Mouse (Mus musculus) c-Kit-negative CD71-positive TER-119-positive erythroid progenitor cells, embryonic 14.5 days (primary cell): ENCODE data around the gene Ovol1.
A peak's percentile ranks its signal among the peaks of the same experiment; 100 is the strongest.

Experiments
- DNase-seq: peaks from one replicate; pipeline ENCODE4 v3.0.0-alpha.2; 2013; ENCODE audit warnings: low read depth, low spot score

Ovol1 gene

DNA sequence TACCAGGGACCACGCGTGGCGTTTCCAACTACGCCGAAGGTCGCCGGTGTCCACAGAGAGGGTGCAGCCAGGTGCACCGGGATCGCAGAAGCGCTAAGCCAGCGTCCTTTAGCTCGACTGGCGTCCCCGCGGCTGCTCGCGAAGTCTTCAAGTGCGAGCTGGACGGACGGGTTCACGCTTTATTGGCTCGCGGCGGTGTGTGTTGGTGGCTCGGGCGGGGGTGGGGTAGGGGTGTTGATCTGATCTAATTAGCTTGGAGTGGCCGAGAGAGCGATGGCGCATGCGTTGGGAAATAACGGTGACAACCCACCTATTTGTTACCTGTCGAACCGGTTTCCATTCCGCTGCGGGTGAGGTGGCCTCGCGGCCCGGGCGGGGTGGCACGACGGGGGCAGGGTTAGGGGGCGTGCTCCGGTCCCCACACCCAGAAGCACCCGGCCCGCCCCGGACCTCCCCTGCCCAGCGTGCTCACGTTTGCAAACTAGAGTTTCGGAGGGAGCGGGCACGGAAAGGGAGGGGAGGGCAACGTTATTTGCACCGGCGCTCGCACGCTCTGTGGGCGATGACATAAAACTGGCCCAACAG is at the start of gene Ovol1:
TSS of gene Ovol1 (minus strand) at position 190 of the 585 bp plus-strand sequence.
- no peak for DNase-seq

DNA sequence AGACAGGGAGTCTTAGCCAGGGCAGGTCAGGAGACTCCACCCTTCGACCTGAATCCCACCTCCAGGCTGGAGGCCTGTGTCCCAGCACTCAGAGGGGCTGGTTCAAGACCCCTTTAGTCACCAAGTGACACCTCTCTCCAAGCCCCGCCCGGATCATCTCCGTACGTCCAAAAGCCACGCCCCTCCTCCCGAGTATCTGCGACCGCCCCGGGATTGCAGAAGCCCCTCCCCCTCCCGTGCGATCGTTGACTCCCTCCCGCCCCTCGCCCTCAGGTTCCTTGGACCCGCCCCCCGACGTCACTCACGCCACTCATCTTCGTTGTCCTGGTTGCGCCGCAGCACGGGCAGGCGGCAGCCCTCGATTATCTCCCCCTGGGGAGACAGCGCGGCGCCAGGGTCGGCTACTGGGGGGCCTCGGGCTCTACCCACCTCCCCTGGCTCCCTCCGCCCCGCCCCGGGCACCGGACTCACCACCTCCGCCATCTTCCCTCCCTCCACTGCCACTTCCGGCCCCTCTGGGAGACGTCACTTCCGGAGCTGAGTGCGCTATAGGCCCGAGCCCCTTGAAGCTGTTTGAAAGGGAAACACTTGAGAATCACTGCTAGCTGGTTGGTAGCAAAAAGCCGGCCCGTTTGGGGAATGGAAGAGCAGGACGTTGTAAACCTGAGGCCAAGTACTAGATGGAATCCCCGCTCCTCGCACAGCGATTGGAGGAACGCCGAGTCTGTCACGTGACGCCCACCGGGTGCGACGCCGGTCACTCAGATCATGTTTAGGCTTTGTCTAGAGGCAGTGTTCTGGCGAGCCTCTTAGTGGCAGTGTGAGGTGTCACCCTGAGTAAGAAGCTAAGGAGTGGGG is 49.3 kb upstream of the Ovol1 start, which contains the start of gene Kat5:
TSS of gene Kat5 (minus strand) at position 691 of the 858 bp plus-strand sequence.
- peak; percentile 84 for DNase-seq

DNA sequence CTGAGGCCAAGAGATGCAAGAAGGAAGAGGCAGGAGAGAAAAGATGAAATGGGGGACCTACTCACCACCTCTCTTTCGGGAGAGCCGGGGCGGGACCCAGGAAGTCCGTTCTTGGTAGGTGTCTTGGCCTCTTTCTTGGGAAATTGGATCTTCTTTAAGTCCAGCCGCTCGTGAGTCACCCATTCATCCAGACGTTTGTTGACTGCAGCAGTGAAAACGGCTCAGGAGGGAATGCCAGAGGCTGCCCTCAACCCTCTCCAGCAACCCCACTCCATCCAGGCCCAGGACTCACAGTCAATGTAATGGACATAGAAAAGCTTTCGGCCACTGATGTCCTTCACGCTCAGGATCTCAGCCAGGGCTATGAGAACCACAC is 48.7 kb upstream of the Ovol1 start:
- no peak for DNase-seq

DNA sequence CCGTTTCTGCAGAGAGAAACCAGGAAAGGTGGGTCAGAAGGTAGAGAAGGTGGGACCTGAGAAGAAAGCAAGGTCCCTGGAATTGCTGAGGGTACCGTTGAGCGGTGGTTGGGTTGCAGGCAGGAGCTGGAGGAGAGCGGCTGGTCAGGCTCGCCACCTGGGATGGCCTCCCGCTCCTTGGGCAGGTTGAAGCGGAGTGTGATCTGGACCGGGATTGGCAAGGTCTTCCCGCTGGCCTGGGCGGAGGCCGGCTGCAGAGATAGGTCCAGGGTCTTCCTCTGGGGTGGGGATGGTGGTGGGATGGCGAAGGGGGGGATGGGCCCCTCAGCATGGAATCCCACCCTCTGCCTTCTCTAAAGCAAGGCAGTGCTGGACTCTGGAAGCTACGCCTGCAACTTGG is 48.3 kb upstream of the Ovol1 start:
- no peak for DNase-seq

DNA sequence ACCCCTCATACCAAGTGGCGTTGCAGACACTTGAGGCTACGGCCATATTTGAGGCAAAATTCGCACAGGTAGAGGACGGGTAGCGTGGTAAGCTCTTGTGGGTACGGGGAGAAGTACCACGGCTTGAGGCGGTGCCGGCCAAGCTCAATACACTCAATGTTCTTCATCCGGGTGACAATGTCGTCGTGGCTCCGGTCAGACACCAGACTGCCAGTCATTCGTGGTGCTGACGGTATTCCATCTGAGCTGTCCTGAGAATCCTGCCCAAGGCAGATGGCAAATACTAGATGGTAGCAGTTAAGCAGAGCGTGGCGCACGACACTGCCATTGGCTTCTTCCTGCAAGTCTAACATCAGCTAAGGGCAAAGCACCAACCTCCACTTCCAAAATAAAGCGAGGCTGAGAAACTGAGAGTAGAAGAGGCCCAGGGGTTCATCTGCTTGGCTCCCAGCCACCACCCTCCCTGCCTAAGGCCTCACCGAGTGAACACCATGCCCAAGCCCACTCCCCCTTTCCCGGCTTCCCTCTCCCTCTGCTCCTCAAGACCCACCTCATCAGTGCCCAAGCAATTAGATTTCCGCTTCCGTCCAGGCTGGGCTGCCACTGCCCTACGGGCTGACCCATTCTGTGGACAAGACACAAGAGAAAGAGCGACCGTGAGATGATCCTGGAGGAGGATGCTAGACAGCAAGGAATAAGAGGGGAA is 47.4 kb upstream of the Ovol1 start:
- DNase-seq, result no peak

DNA sequence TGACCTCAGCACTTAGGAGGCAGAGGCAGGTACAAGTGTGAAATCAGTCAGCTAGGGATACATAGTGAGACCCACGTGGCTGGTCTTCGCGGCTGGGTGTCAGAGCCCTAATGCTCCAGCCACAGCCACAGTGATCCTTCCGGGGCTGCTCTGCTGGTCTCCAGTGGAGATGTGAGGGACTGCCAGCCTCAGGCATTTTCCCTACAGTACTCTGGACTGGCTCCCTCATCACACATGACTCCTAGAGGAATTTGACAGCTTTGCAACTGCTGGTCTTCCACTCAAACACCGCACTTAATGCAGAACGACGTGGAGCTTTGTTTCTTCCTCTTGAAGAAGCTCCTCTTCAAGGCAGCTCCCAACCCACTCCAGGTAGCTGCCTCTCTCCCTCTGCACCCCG is 45.8 kb upstream of the Ovol1 start:
- DNase-seq, result no peak

DNA sequence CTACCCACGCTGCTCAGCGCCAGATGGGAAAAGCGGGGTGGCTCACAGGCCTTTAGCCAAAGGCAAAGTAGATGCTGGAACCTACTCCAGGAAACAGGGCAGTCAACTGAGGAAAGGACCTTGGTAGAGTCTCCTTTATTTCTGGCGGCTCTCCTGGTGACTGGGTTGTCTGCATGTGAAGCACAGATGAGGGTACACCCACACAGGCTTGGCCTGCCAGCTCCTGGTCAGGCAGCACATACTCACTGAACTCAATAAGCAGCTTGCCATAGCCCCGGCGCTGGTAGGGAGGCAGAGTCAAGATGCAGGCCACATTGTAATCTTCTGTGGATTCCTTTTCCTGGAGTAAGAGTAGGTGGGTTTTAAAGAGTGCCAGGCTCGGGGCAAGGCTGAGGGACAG is 44.7 kb upstream of the Ovol1 start:
- DNase-seq, result no peak

DNA sequence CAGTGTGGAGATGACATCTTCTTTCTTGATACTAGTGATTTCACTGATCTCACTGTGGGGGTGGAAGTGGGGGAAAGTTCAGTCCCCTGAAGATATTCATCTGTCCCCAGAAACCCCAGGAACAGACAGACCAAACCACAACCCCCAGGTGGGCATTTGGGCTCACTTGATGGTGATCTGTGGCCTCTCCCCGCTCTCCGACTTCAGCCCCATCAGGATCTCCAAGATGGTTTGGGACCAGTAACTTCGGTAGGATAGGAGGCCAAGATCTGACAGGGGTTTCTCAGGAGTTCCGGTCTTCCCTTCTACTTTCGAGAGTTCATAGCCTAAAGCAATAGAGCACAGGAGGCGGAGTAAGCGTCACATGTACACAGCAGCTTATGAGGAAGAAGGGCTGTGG is 43.2 kb upstream of the Ovol1 start:
- no peak for DNase-seq

DNA sequence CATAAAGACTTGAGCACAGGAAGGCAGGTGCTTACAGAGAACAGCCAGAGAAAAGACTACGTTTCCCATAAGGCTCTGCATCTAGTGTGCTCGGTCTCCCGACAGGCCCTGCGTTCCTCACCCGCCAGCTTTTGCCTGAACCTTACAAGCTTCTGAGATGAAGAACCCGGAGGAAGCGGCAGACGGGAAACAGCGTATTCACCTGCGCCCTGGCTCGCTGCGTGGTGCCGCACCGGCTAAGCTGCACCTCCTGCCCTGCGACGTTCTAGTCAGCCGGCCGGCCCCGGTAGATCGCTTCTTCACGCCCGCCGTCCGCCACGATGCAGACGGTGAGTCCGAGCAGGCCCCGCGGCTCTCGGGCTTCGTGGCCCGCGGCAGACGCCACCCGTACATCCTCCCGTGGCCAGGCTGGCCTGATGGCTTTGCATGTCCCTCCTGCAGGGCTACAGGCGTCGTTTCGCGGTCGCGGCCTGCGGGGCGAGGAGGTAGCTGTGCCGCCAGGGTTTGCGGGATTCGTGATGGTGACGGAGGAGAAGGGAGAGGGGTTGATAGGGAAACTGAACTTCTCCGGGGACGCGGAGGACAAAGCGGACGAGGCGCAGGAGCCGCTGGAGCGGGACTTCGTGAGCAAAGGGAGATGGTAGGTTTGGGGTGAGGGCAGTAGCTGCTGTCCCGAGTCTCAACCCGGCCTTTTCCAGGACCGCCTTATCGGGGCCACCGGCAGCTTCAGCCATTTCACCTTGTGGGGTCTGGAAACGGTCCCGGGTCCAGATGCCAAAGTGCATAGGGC is 41.5 kb upstream of the Ovol1 start, which contains the start of gene Rnaseh2c:
TSS of gene Rnaseh2c (plus strand) at position 122 of the 790 bp plus-strand sequence.
- peak; percentile 65 for DNase-seq

DNA sequence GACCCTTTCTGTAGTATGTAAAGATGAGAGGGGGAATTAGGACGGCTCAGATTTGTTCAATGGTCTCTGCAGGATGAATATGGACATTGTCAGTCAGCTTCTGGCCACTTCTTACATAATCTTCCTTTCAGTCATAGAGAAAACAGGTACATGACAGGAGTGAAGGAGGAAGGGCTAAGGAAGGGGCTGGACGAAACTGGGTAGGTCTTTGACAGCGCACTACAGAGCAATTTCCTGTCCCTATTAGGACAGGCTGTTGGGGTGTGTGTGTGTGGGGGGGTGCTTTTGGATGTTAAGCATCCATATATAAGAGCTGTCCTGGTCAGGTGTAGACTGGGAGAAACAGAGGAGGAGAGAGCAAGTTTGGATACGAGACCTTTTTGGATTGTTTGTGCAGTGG is 38.8 kb upstream of the Ovol1 start:
- no peak for DNase-seq

DNA sequence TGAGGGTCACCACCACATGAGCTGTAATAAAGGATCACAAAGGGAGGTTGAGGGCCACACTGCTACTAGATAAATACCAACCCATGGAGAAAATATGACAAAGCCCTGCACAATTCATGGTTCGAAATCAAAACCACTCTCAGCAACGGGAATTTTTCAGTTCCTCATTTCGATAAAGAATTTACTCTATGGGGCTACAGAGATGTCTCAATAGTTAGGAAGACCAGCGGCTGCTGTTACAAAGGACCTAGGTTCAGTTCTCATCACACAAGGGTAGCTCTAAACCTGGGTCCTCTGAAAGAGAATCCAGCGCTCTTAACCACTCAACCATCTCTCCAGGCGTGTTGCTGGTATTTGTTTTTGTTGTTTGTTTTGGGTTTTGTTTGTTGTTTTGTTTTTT is 31.4 kb upstream of the Ovol1 start:
- DNase-seq, result no peak

DNA sequence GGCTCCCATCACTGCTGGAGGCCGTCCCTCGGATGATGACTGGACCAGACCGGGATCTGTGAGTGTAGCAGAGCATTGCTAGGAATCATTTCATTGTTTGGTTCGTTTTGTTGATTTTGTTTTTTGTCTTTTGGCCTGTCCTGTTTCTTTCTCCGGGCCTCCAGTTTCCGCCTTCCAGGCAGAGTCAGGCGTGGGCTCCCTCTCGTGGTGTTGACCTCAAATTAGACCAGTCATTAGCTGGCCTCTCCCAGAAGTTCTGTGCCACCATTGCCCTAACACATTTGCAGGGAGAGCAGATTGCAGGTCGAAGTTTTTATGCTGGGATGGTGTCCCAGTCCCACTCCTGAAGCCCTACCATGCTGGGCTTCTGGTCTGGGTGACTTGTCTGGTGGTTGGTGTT is 28.7 kb upstream of the Ovol1 start:
- DNase-seq, result no peak

DNA sequence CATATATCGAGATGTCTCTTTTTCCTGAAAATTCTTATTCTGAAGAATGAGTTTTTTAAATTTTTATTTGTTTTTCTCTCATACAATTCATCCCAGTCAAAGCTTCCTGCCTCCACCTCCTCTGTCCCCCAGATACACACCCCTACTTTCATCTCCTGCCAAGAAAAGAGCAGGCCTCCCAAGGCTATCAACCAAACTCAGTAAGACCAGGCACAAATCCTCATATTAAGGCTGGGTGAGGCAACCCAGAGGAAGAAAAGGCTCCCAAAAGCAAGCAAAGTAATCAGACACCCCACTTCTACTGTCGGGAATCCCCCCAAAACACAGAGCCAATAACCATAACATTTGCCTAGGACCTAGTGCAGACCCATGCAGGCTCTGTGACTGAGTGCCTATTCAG is 21.5 kb upstream of the Ovol1 start:
- no peak for DNase-seq

DNA sequence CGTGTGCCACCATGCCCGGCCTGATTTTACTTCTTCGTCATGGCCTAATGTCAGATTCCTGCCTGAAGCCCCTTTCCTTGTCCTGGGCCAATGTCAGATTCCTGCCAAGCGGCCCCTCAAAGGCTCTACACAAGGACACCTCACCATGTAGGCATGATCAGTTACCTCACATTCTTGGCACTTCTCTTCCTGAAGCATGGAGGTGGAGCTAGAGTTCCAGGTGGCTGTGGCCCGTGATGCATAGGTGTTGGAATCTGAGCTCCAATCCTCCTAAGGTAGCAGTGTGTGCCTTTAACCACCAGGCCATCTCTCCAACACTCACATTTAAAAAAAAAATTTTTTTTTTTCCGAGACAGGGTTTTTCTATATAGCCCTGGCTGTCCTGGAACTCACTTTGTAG is 20.3 kb upstream of the Ovol1 start:
- no peak for DNase-seq

DNA sequence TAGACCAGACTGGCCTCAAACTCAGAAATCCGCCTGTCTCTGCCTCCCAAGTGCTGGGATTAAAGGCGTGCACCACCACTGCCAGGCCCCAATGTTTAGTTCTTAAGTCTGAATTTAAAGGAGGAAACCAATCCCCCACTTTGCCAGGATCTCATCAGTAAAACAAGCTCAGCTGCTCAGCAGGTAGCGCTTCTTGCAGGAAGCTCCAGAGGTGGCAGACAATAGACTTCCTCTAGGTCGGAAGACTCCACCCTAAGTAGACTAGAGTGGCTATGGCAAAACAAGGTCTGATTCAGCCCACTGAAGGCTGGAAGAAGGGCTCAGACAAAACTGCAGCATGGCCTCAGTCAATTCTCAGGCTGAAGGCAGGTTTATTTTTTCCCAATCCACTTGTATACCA is 19.5 kb upstream of the Ovol1 start:
- no peak for DNase-seq

DNA sequence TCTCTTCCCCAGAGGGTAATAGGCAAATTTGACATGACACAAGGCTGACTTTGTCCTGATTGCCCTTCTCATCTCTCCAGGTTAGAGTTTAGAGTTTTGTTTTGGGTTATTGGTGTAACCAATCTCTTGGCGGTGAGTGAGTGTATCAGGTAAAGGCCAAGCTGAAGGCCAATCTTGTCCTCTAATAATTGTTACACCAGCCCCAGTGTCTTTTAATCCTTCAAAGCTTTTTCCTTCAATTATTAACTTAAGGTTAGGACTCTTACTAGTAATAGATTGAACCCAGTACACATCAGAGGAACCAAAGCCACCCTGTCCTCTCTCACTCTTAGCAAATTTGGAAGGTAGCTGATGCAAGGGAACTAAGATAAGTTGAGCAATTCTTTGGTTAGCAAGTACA is 14.9 kb upstream of the Ovol1 start:
- DNase-seq, result no peak

DNA sequence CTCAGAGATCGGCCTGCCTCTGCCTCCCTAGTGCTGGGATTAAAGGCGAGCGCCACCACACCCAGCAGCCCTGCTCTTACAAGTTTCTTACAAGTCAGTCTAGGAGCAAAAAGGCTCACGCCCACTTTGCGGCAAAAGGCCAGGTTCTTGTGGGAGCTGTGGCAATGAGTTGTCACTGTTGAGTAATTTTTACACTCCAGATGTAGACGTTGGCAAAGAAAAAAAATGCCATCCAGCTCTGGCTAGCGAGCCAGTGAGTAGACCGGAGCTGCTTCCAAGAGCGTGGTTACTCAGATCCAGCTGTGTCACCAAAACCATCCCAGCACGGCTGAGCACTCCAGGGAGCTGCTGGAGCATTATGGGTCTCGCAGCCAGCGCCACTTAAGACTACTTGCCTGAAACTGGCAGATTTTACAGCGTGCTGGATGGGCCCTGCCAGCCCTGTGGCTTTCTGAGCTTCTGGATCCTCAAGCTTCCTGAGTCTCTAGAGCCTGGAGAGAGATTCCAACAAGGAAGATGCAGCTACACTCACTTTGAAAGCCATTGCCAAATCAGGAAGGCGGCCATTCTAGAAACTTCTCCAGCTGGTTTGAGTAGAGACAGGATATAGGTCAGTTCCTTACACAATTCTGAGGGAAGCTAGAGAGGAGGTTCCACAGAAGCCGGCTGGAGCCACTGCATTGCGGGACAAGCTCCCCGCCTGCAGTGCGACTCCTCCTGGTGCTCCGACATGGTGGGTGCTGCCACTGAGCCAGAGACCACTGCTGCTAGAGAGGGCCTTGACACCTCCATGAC is 12.1 kb upstream of the Ovol1 start:
- no peak for DNase-seq

DNA sequence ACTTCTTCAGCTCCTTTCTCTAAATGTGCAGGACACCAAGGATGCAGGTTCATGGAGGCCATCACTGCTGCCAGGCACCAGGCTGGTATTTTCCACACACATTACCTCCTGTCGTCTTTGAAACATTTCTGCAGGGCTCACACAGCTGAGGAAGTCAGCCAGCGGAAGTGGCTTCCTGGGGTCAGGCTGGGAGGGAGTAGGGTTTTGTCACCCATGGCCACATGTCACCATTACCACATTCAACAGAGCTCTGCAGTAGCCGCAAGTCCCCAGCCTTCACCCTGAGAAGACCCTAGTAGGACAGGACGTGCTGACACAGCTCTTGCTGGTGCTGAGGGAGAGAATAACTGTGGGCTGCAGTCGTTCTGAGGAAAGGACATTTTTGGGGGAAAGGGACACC is 11.4 kb upstream of the Ovol1 start:
- DNase-seq, result no peak

DNA sequence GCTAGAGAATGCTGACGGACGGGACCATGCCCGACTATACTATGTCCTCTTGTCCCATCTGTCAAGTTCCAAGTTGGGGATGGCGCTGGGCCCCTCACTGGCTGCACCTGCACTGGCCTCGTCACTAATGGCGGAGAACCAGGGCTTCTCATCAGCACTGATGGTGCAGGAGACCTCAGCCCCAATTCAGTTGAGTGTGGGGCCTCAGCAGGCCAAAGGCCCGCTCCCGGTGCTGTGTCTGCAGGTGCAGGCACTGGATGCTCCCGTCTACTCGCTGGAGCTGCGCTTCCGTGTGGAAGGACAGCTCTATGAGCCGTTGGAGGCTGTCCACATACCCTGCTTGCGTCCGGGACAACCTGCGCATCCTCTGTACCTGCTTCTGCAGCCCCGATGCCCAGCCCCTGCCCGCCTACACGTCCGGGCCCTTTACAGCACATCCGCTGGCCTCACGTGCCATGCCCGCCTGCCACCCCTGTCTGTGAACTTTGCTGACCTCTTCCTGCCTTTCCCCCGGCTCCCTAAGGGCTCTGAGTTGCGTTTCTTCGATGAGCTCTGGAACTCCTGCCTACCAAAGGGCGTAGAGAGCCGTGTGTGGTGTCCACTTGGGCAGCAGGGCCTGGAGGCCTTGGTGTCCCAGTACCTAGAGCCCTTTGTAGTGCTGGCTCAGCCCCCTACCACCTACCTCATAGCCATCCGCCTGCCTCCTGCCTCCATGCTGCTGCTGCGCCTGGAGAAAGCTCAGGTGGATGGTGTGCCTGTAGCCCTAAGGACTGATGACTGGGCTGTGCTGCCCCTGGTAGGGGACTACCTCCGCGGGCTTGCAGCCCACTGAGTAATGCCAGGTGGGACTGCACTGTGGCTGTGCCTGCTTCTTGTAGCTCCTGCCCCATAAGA is 10.2 kb upstream of the Ovol1 start:
- DNase-seq, result no peak

DNA sequence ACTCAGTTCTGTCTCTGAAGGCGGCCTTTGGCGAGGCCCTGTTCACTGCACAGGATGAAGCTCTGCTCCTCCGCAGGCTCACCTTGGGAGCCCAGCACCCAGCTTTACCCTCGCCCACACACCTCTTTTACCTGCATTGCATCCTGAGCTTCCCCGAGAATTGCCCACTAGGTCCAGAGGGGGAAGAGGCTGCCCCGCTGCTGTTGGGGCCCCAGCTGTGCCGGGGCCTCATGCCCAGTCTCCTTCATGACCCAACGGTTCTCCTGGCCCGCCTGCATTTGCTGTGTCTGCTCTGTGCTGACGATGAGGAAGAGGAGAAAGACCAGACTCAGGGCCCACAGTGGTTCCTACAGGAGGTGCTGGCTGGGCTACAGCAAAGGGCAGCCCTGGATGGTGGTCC is 9.1 kb upstream of the Ovol1 start:
- DNase-seq, result no peak
